Mouse (Mus musculus): ENCODE data around the gene Satb1.

The Satb1 gene

DNA sequence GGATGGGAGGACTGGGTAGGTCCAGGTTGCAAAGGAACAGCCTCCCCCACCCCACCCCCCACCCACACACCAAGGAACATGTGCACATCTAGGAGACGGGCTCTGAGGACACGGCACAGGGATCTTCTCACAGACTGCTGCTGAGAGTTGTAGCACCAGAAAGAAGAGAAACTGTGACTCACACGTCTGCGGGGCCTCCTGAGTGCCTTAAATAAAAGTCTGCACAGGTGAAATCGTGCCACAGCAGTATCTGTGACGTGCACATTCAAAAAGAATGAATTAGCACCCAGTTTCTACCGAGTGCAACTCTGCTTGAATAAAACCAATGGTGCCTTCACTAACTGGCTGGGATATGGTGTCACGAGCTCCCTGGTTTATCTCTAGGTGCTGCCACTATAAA, 69.5 kb downstream of the Satb1 start:
- no peak for DNase-seq

DNA sequence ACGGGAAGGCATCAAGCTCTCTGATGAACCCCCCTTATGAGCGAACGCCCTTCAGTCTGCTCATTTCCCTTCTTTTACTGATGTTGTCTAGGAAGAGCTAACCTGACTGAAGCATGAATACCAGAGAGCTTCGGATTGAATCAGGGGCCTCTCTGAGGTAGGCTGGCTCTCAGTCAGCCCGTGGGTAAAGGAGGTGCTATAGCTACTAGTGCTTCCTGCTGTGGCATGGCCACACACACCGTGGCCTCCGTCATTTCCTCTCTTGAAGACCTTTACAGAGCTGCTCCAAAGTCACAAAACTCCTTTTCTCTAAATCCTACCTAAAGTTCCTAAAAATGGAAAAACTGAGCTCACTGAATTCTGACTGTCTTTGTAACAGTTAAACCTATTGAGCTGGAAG, 70.6 kb downstream of the Satb1 start:
- DNase-seq, result no peak

DNA sequence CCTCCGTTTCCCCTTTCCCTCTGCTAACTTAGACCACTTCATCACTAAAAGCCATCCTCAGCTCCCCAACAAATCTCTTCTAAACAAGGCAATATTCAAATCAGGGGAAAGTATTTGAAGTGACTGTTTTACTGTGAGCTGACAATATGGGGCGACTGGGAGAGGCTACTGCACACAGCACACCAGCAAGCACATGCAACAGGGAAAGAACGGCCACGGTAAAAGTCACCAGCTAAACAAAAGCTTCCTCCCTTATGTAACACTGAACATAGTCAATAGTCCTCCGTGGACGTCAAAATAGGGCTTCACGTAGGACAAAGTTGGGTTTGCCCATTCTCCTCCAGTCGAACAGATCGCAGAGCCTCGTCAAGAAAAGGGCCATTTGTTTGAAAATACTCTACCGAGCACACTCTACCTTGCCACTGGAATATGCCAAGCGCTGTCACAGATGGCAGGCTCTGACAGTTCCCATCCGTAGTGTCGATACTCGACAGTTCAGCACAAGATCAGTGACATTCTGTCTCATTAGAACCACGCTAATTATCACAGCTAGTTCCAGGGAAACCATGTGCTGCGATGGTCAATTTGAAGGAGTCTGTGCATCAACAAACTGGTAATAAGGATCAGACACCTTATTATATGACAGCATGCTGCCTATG, 72.0 kb downstream of the Satb1 start:
- peak; percentile 37 to 49 for DNase-seq

DNA sequence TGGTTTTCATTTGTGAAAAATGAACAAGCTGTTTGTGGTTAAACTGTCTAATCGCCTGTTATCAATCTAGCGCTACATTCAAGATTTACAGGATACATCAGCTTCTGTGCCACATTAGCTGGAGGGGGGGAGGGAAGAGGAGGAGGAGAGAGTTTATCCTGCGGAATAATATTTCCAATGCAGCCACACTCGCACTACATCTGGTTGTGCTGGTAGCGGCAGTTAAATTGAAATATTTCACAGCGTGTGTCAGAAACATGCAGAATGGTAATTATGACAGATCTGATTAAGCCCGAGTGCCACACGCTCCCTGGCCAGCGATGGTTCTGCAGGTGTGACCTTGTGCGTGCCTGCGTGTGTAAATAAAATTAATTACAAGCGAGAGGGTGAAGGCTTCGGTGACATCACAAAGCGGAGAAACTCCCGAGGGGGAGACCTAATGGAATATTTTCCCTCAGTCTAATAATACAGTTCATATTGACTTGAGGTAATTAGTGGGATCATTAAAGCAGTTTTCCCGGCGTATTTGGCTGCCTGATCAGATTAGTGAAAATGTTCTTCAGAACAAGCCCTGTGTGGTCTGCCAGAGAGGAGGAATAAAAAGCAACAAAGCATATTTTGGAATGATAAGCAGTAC, 72.7 kb downstream of the Satb1 start:
- no peak for DNase-seq

DNA sequence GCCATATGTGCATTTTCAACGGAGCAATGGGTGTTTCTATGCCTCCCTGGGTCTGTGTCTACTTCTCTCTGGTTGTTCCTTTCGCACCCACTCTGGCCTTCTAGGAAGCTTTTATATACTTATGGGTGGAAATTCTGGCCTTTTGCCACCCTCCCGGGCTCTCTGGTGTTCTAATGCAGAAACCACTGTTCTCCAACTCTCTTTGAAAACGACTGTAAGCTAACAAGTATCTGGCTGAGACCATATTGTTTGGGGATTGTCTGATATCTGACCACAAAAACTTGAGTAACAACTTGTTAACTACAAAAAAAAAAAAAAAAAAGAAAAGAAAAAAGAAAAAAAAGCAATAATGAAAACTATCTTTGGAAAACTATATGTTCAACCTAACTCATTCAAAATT, 73.6 kb downstream of the Satb1 start:
- DNase-seq, result peak in 1 of 2 experiments; percentile 13

DNA sequence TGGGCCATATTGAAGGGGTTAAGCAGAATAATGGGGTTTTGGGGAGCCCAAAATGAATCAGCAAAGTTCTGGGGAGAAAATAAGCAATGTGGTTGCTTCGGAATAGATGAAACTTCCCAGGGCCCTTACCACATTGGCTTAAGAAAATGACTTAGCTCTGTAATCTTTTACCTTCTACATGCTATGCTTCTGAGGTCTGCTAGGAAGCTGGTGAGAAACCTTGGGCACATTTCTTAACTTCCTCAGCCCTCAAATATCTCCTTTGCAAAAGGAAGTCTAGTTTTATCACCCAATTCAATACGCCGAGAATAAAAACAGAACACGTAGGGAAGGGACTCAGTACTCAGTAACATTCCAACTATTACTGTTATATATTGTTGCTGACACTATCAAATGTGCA, 80.9 kb downstream of the Satb1 start:
- DNase-seq, result no peak

DNA sequence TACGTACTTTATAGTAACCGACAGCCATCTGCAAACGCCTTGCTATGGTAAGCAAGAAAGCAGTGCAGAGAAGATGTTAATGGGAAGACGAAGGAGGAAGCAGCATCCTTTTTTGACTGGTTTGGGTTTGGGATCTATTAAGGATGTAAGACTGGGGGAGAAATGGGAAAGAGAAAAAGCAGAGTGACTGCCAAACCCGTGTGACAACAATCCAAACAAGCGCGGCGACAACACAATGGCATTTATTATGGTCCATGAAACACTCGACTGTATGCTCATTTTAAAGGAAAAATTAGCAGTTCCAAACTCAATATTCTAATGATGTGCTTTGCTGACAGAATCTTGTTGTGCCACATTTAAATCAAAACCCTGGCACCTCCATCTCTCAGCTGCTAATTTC, 85.9 kb downstream of the Satb1 start:
- DNase-seq, result no peak

DNA sequence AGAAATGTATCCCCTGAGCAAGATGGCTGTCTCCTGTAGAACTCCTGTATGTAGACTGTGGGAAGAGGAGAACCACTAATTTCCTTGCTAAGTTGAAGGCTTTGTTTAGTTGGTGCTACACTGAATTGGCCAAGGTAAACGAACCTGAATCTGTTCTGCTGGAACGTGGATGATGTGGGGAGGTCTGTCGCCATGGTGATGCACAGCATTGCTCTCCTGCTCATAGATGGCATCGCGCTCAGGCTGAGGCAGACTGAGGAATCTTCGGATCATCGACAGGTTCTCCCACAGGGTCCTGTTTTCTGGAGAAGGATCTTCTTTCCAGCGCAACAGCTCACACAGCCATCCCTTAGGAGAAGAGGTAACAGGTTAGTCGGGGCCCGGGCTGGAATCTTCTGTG, 90.6 kb downstream of the Satb1 start:
- DNase-seq, result peak in 1 of 2 experiments; percentile 15

DNA sequence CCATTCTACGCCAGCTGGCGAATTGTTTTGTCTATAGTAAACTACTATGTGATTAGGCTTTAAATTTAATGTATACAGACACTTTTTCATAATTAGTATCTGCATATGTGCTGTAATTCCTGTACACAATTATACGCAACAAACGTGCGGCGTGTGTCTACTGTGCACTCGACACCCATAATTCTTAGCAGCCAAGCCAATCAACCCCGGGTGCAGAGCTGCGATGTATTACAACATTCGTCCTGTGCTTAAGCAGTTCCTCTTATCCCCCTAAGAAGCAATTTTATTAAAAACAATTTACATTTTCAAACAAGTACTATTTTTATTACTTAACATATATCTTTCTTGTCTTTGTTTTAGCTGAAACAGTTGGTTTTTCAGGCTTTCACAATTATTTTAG, 92.0 kb downstream of the Satb1 start:
- no peak for DNase-seq

DNA sequence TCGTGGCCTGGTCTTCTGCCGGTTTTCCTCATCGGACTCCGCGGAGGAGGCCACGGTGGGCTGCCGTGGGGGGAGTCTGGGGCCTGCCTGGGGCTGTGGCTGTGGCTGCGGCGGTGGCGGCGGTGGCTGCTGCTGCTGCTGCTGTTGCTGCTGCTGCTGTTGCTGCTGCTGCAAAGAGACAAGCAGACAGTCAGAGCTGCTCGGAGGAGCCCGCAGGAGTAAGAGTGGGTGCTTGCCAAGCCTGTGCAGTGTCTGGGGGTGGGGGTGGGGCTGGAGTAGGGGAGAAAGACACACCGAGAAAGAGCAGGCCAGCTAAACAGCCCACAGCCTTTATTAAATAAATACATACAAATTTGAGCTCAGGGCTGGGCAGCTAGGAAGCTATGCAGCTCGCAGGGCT, 92.8 kb downstream of the Satb1 start:
- DNase-seq, result no peak

DNA sequence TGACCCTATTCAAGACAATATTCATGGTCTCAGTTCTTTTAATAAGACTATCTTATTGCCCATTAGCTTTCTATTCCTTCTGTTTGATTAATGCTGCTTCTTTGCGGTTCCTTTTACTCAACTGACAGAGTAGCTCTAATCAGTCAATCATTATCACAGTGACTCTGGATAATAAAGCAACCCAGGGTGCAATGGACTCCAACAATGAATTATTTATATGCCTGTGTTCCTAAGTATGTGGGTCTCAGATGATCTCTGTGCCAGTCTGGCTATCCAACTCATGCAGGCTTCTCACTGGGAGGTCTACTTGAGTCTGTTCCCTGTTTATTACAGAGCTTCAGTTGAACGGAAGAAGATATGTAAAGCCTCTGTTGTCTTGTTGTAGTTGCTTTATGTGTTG, 108.6 kb downstream of the Satb1 start:
- DNase-seq, result no peak

DNA sequence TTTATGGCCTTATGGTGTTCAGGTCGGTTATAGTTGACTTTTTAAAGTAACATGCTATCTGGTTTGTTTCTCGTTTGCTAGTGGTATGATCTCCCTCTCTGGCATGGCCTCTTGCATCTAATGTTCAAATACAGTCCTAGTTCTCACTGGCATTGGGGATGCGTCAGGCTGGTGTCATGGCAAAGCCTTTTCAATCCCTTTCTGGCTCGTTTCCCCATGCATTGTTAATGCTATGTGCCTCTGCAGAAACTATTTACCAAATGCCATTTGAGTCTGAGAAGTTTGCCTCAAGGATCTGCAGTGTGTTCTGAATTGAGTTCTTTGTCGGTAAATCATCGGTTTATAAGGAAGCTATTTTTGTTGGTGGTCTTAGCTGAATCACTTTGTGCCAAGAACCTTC, 137.4 kb downstream of the Satb1 start:
- no peak for DNase-seq

DNA sequence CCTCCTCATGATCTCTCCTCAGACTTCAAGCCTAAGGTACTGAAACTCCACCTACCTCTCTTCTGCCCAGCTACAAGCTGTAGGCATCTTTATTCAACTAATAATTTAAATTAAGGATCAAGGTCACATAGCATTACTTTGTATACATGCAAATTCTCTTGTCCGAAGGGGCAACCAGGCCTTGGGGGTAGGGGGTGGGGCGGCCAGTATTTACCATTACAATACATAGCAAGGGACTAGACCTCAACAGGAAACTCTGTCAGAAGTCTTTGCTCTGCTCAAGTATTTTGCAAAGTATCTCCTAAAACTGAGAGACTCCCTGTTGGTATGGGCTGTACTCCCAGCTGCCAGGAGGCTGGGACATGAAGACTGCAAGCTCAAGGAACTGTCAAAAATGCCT, 137.8 kb downstream of the Satb1 start:
- no peak for DNase-seq

DNA sequence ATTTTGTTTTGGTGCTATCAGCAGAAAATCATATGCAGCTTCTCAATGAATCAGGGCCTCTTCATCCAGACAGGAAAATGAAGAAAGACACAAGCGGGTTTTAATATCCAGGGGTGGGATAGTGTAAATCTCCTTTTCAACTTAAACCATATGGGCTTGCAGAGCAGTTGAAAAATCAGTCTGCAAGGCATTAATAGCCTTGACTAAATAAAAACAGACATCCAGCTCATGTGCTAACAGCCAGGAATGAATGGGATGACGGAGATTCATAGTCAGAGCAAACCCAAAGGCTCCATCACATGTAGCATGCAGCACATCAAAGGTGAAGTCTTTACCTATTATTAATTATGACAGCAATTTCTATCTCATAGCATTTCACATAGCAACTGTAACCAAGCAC, 142.6 kb downstream of the Satb1 start:
- no peak for DNase-seq

DNA sequence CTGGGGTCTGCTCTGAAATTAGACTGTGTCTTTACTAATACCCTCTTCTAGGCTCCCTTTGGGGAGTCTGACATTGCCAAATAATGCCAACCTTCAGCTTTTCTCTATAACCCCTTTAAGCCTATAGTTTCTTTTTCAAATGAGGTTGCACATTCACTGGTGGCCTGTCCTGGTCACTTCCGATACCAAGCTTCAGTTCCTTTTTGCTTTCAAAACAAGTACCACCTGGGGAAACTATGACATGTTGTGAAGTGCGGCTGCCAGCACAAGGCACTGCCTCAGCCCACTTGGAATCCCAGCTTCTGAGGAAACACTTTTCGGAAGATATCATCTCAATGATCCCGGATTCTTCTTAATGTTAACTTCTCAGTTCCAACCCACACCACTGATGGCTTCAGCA, 145.9 kb downstream of the Satb1 start:
- no peak for DNase-seq
